Mouse (Mus musculus) megakaryocyte-erythroid progenitor cell, adult 5-6 weeks (primary cell): ENCODE data around the gene Serpinb1a. TPM values are rescaled to one million over a fixed set of nuclear protein-coding genes. Genes with fewer than 3 reads are reported as not detected.

ENCODE experiments used
- ATAC-seq: replicated peaks from 2 replicates; pipeline ENCODE4 v1.8.0; 2016; ENCODE audit warnings: mild to moderate bottlenecking, inconsistent platforms; ENCODE audit not compliant: severe bottlenecking, poor library complexity, low FRiP score, low TSS enrichment
- total RNA-seq, 2 experiments: library from RNA; stranded (forward) in 1 of 2; stranded (reverse) in 1 of 2; fragments of 200-1000, 215-1000 nt in 1 of 2; fragments of >200 nt in 1 of 2; fragmentation: Nextera tagmentation in 1 of 2; gene quantifications; 2 replicates each; pipeline ENCODE4 v1.2.3; 2014 to 2017

Gene Serpinb1a
- total RNA-seq, 2 experiments from 2014 or later = 2.4 to 10.1 TPM

- no peak for ATAC-seq
These were observed 4.8 kb downstream of the Serpinb1a start for GRCm38 (mm10) chr13:32846221-32846620.

- ATAC-seq = no peak
These were observed 9.6 kb downstream of the Serpinb1a start for GRCm38 (mm10) chr13:32841349-32841748.

- ATAC-seq = no peak
These were observed 11.7 kb downstream of the Serpinb1a start for GRCm38 (mm10) chr13:32839314-32839713.

- ATAC-seq = no peak
These were observed 16.5 kb downstream of the Serpinb1a start for GRCm38 (mm10) chr13:32834513-32834912.

- no peak for ATAC-seq
These were observed 17.7 kb downstream of the Serpinb1a start for GRCm38 (mm10) chr13:32833237-32833636.

GRCm38 (mm10) chr13:32832776-32833175 lies 18.2 kb downstream of the Serpinb1a start:
- no peak for ATAC-seq

GRCm38 (mm10) chr13:32831505-32832273 lies 19.3 kb downstream of the Serpinb1a start:
- ATAC-seq = no peak

- peak; percentile 72 for ATAC-seq
These were observed 22.1 kb downstream of the Serpinb1a start for GRCm38 (mm10) chr13:32828886-32829285.

- peak; percentile 76 for ATAC-seq
These were observed 23.0 kb downstream of the Serpinb1a start for GRCm38 (mm10) chr13:32827951-32828350.

GRCm38 (mm10) chr13:32827111-32827822 lies 23.7 kb downstream of the Serpinb1a start:
- ATAC-seq = no peak

- no peak for ATAC-seq
These were observed 25.4 kb downstream of the Serpinb1a start for GRCm38 (mm10) chr13:32825546-32825945.

- ATAC-seq = no peak
These were observed 26.3 kb downstream of the Serpinb1a start for GRCm38 (mm10) chr13:32824377-32825330.

- ATAC-seq = no peak
These were observed 27.9 kb downstream of the Serpinb1a start for GRCm38 (mm10) chr13:32823126-32823525.

- no peak for ATAC-seq
These were observed 29.3 kb downstream of the Serpinb1a start for GRCm38 (mm10) chr13:32821671-32822070.

GRCm38 (mm10) chr13:32819926-32820325 lies 31.1 kb downstream of the Serpinb1a start:
- no peak for ATAC-seq

- ATAC-seq = no peak
These were observed 31.7 kb downstream of the Serpinb1a start for GRCm38 (mm10) chr13:32819241-32819640.

GRCm38 (mm10) chr13:32807624-32808023 lies 43.4 kb downstream of the Serpinb1a start:
- ATAC-seq = no peak

GRCm38 (mm10) chr13:32806820-32807219 lies 44.2 kb downstream of the Serpinb1a start:
- no peak for ATAC-seq

- no peak for ATAC-seq
These were observed 47.2 kb downstream of the Serpinb1a start for GRCm38 (mm10) chr13:32803701-32804345.
